18 mouse cellular contexts compared by ENCODE assay signal in the genomic region with DNA sequence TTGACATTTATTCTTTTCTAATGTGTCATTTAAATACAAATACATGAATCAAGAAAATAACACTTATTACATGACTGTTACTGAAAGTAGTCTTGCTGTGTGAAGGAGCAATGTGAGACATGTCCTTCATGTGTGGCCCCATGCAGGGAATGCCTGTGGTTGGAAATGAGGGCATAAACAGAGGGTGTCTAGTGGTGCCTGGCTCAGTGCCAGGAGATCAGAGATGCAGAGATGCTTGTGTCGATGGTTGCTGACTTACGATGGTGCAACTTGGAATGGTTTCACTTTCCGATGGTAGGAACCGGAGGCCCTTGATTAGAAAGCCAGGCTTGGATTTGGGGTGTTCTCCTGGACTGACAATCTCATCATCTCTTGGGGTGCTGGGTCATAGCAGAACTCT.
"Had no signal": no experiment of that assay in that cellular context is flagged by ENCODE, and none has a peak within 500 bp of the region (broad histone marks: within the 10 kb centered on the region; RNA-seq: fewer than 3 reads in every experiment).

No protein-coding gene starts in this region.

- H3K36me3 ChIP-seq: limb, embryonic 10.5 days; limb, embryonic 13.5 days; liver, embryonic 12.5 days; liver, embryonic 15.5 days; stomach, embryonic 15.5 days had no signal

- H3K9ac ChIP-seq: limb, embryonic 13.5 days; liver, embryonic 12.5 days; liver, embryonic 15.5 days; stomach, embryonic 15.5 days had no signal

- ATAC-seq: liver, embryonic 12.5 days; lung, postnatal 0 days had no signal

- H3K4me1 ChIP-seq: limb, embryonic 10.5 days; limb, embryonic 13.5 days; liver, embryonic 12.5 days; liver, embryonic 15.5 days; stomach, embryonic 15.5 days had no signal

- H3K4me2 ChIP-seq: limb, embryonic 13.5 days; liver, embryonic 12.5 days; liver, embryonic 15.5 days; midbrain, embryonic 11.5 days; stomach, embryonic 15.5 days had no signal

- H3K9me3 ChIP-seq: limb, embryonic 10.5 days; limb, embryonic 13.5 days; liver, embryonic 12.5 days; liver, embryonic 15.5 days; stomach, embryonic 15.5 days had no signal

- DNase-seq: kidney, adult 18-20 months; kidney, adult 9 months; kidney, postnatal 14 days; layer of hippocampus, postnatal 36 days; liver; lung, adult 18-20 months; lung, postnatal 36 days; midbrain, embryonic 14.5 days; right cerebral cortex, postnatal 25 days; spleen, adult 18-20 months; thymus, postnatal 25 days had no signal

- H3K27ac ChIP-seq: limb, embryonic 10.5 days; limb, embryonic 13.5 days; liver, embryonic 12.5 days; liver, embryonic 15.5 days; stomach, embryonic 15.5 days had no signal

- H3K4me3 ChIP-seq: limb, embryonic 10.5 days; limb, embryonic 13.5 days; liver, embryonic 12.5 days; liver, embryonic 15.5 days; stomach, embryonic 15.5 days had no signal

- H3K27me3 ChIP-seq: limb, embryonic 13.5 days; liver, embryonic 12.5 days; liver, embryonic 15.5 days; stomach, embryonic 15.5 days had no signal
